Mouse (Mus musculus) C2C12 (cell line): ENCODE data around the gene Gm45234.

Source experiments
- CTCF ChIP-seq: IDR thresholded peaks from one replicate; pipeline ENCODE4 v1.5.1; 2011; ENCODE audit not compliant: control insufficient read depth, insufficient read depth, insufficient read length
- FOSL1 ChIP-seq: IDR thresholded peaks from one replicate; pipeline ENCODE4 v1.8.0; 2011; ENCODE audit warnings: mild to moderate bottlenecking, low read length; ENCODE audit not compliant: poor library complexity, insufficient read depth, severe bottlenecking
- MAX ChIP-seq: IDR thresholded peaks from one replicate; pipeline ENCODE4 v1.6.1; 2011; ENCODE audit warnings: mild to moderate bottlenecking, control low read depth
- MYOD1 ChIP-seq: IDR thresholded peaks from one replicate; pipeline ENCODE4 v1.6.1; 2011; ENCODE audit warnings: low read depth; ENCODE audit not compliant: control insufficient read depth, insufficient read length
- MYOG ChIP-seq: IDR thresholded peaks from one replicate; pipeline ENCODE4 v1.6.1; 2011; ENCODE audit not compliant: control insufficient read depth, insufficient read length; ENCODE audit errors: extremely low read depth
- USF1 ChIP-seq: IDR thresholded peaks from one replicate; pipeline ENCODE4 v1.6.1; 2011; ENCODE audit warnings: low read depth, mild to moderate bottlenecking, control low read depth, moderate library complexity

GRCm38 (mm10) chr6:124744755-124745321 is 11.0 kb downstream of the Gm45234 start:
- TF ChIP-seq CTCF (no peak), MYOG (no peak), FOSL1 (no peak), MAX (no peak), USF1 (no peak), MYOD1 (no peak)
